Mouse (Mus musculus): ENCODE measurements around the gene Tgfb1. TPM values are rescaled to one million over a fixed set of nuclear protein-coding genes. Genes with fewer than 3 reads are reported as not detected.
A peak's percentile ranks its signal among the peaks of the same experiment; 100 is the strongest.
"Not testable (repeated sequence)": the region's sequence is repeated elsewhere in the genome, so short reads cannot be mapped to it uniquely, and the experiment has no call there.

Gene Tgfb1
- total RNA-seq, 2 experiments from 2014 or later = 34.3 to 261 TPM

DNA sequence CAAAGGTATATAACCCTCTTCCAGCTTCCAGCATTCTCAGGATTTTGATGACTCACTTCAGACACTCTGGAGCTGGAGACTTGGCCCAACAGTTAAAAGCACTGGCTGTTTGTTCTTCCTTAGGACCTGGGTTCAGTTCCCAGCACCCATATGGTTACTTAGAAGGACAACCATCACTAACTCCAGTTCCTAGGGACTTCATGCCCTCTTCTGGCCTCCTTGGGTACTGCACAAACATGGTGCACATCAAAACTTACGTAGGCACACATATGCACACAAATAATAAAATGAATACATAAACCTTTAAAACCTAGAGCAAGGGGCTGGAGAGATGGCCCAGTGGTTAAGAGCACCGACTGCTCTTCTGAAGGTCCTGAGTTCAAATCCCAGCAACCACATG is 15.5 kb downstream of the Tgfb1 start:
- no peak for ATAC-seq (replicated peaks; ENCODE audit: poor library complexity, severe bottlenecking)

GRCm38 (mm10) chr7:25703793-25704494 is 17.1 kb downstream of the Tgfb1 start:
- ATAC-seq (replicated peaks; ENCODE audit: poor library complexity, severe bottlenecking) = no peak

DNA sequence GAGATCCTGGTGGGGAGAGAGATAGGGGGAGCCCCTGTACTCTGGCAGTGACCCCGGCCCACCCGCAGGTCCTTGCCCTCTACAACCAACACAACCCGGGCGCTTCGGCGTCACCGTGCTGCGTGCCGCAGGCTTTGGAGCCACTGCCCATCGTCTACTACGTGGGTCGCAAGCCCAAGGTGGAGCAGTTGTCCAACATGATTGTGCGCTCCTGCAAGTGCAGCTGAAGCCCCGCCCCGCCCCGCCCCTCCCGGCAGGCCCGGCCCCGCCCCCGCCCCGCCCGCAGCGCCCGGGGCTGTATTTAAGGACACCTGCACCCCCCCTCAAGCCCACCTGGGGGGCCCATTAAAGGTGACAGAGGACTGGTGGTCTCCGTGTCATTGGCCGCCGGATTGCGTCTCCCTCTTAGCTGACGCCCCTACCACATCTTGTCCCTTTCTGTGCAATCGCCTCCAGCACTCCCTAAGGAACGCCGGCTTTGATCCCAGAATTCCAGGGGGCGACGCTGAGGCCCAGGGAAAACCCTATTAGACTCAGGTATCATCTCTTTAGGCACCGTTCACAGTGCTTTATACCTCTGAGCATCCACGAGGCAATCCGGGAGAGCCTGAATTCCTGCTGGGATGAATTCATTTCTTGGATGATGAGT is 18.0 kb downstream of the Tgfb1 start:
- ATAC-seq (replicated peaks; ENCODE audit: poor library complexity, severe bottlenecking) = no peak

GRCm38 (mm10) chr7:25705801-25706251 is 19.0 kb downstream of the Tgfb1 start:
- peak; percentile 11 for ATAC-seq (replicated peaks; ENCODE audit: poor library complexity, severe bottlenecking)

- ATAC-seq (replicated peaks; ENCODE audit: poor library complexity, severe bottlenecking) = peak; percentile 62
Measured at GRCm38 (mm10) chr7:25706578-25707170, 19.9 kb downstream of the Tgfb1 start.

DNA sequence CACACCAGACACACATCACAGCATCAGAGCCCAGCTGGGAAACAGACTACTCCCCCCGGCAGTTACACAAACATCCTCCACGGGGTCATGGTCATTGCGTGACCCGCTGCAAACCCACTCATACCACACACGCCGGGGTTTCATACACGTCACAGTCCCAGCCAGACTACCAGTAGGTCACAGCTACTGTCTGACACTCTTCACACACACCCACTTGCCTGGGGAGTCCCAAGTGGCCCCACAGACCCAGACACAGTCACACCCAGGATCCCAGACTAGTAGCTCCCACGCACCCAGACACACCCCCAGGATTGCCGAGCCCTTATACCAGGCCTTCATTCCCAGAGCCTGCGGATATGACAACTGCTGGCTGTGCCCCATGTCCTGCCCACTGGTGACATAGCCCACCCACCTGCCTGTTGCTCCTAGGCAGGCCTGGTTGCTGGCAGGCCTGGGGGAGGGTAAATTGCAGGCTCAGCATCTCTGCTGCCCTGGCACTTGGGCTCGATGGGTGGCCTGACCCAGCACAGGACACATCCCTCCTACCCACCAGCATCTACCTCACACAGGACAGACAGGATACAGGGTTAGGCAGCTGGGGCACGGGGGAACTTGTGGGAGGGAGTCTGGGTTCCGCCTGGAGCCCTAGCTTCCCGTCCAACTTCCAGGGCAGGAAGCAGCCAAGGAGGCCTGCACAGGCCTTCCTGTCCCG is 20.9 kb downstream of the Tgfb1 start:
- ATAC-seq (replicated peaks; ENCODE audit: poor library complexity, severe bottlenecking) = peak; percentile 21

DNA sequence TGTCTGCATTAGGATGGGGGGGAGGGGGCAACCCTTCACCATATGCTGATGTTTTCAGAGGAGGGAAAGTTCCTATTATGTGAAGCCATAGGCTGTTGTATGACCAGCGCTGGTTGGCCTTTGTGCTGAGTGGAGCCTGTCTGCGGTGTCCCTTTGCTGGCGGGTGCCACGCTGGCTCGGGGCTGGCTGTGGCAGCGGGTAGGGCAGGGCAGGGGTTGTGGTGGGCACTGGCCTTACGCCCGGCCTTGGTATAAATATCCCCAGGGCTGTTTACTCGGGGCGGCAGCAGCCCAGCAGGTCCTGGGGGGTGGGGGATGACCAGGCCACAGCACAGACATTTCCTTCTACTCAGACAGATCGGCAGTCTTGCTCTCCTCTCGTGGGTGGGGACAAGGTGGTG is 23.2 kb downstream of the Tgfb1 start:
- ATAC-seq (replicated peaks; ENCODE audit: poor library complexity, severe bottlenecking) = no peak

DNA sequence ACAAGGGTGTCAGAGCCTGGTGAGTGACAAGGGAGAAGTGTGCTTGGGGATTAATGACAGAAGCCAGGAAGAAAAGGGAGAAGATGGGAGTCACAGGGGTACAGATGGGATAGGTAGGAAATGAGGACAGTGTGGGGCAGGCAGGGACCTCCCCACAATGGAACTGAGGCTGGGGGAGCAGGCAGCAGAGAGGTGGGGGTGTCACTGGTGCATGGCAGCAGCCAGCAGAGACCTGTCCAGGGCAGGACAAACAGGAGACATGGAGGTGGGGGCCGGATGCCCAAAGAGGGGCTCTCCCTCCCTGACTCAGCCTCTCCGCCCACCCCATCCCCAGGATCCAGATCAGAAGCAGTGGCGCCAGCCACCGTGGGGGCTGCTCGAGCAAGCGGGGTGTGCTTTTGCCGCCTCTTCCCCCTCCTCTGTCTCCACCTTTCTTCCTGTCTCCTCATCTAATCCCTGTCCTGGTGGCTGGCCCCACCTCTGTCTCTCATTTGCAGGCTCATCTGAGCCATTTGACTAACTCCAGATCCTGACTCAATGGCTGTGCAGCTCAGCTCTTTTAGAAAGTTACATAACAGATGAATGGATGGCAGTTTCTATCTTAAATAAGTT is 23.8 kb downstream of the Tgfb1 start:
- ATAC-seq (replicated peaks; ENCODE audit: poor library complexity, severe bottlenecking) = no peak

- no peak for ATAC-seq (replicated peaks; ENCODE audit: poor library complexity, severe bottlenecking)
Measured at GRCm38 (mm10) chr7:25711165-25711564, 24.4 kb downstream of the Tgfb1 start.

- ATAC-seq (replicated peaks; ENCODE audit: poor library complexity, severe bottlenecking) = peak; percentile 60
Measured at GRCm38 (mm10) chr7:25711731-25712197, 25.0 kb downstream of the Tgfb1 start.

DNA sequence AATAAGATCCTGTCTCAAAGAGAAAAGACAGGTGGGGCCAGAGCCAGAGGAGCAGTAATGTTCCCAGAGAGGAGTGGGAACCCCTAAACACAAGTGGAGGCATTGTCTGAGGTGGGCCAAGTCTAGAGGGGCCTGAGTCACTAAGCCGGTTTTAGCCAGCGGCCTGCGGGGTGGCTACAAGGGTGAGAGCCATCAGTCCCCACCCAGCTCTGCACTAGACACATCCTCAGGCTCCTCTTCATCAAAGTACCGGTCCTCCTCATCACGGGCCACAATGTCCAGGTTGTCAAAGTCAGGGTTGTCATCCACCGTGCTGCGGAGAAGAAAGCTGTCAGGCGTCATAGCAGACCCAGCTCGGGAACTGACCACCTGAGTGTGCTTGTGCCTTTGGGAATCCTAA is 26.0 kb downstream of the Tgfb1 start:
- no peak for ATAC-seq (replicated peaks; ENCODE audit: poor library complexity, severe bottlenecking)

DNA sequence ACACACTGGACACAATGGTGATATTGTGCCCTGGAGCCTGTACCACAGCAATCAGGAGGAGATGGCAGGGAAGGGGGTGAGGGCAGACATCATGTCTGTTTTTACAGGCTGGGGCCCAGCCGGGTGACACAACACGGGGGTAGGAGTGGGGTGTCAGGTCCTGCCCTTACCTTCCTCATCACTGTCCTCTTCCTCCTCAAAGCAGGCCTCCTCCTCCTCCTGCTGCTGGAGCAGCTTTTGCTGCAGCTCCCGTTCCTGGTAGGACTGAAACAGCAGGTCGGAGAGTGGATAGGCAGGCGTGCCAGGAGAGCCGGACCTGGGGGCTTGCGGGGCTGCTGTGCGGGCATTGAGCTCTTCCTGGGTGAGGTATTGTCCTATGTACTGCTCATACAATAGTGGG is 27.8 kb downstream of the Tgfb1 start:
- ATAC-seq (replicated peaks; ENCODE audit: poor library complexity, severe bottlenecking) = no peak

GRCm38 (mm10) chr7:25715731-25716271 is 29.0 kb downstream of the Tgfb1 start:
- no peak for ATAC-seq (replicated peaks; ENCODE audit: poor library complexity, severe bottlenecking)

DNA sequence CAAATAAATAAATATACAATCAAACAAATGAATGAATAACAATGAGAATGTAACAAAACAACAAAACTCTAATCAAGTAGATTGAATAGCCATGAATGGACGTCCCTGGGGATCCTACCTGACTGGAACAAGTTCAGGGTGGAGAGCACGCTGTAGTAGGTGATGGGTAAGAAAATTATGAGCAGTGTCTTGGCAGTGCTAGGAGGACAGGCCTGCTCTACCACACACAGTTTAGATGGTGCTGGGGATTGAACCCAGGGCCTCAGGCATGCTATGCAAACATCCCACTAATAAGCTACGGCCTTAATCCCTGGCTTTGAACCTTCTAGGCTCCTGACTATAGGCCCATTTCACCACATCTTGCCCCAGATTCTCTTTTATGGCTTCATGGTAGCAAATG is 30.7 kb downstream of the Tgfb1 start:
- no peak for ATAC-seq (replicated peaks; ENCODE audit: poor library complexity, severe bottlenecking)

DNA sequence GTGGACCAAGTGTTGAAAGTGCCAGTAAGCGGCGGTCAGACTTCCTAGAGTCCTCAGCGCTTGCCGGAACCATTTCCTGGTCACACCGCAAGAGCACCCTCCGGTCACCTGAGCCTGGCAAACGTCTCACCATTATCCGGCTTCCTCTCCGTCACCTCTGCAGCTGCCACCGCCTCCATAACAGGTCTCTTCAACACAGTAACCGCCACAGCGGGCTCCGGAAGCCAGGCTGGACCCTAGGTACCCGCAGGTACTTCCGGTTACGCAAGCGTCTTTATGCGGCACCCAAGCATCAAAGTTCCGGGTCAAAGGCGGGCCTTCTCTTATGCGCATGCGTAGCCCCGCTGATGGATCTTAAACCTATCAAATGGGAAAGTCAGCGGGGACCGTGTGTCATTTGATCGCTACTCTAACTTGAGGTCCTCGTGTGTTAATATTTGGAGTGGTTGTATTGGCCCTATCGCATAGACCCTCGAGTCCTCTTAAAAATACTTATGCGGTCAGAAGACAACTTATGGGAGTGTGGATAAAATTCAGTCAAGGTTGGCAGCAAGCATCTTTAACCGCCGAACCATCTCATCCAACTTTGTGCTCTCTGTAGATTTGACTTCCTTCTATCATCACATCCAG is 32.1 kb downstream of the Tgfb1 start, which contains the start of gene Ccdc97:
Gene Ccdc97, minus strand, starts transcription at position 301 of the 630 bp plus-strand sequence.
- ATAC-seq (replicated peaks; ENCODE audit: poor library complexity, severe bottlenecking) = peak; percentile 82

DNA sequence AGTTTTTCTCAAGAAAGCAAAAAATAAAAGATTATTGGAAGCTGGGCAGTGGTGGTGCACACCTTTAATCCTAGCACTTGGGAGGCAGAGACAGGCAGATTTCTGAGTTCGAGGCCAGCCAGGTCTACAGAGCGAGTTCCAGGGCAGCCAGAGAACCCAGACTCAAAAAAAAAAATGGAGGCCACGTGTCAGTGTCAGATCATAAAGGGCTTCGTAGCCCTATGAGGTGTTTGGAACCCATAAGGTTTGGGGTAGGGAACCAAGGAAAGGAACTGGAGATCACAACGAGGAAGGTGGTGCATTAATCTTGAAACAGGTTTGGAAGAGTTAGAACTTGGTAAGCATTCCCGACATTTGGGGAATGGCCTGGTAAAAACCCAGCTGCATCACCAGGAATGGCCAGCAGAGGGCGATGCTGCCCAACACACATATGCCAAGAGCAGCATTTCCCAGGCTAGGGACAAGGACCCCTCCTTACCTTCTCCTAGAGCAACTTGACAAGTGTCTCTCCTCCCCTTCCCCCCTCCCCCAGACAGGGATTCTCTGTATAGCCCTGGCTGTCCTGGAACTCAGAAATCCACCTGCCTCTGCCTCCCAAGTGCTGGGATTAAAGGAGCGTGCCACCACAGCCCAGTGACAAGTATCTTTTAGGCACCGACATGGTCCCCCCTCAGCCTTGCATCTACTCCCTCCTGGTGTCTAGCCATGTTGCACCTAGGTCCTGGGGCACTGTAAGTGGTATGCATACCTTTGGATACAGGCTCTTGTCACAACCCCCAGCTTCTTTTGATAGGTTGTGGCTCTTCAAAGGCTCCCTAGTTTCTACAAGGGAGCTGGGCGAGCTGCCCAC is 33.2 kb downstream of the Tgfb1 start:
- peak; percentile 26 for ATAC-seq (replicated peaks; ENCODE audit: poor library complexity, severe bottlenecking)

- no peak for ATAC-seq (replicated peaks; ENCODE audit: poor library complexity, severe bottlenecking)
Measured at GRCm38 (mm10) chr7:25720760-25721159, 34.0 kb downstream of the Tgfb1 start.

- not testable (repeated sequence) for ATAC-seq (replicated peaks; ENCODE audit: poor library complexity, severe bottlenecking)
Measured at GRCm38 (mm10) chr7:25721776-25722175, 35.0 kb downstream of the Tgfb1 start.

DNA sequence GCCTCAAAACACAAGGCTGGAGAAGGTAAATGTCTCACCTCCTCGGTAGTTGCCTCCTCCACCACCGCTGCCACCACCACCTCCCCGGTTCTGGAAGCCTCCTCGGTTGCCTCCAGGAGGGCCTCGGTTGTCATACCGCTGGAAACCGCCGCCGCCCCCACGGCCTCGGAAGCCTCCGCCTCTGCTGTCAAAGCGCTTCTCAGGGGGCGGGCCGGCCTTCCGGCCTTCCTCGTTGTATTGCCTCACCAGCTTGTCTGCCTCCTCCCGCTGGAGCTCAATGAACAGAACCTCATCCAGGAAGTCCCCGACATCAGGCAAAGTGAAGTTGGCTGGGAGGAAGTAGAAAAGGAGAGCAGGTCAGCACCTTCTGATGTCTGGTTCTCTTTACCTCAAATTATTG is 39.1 kb downstream of the Tgfb1 start:
- peak; percentile 28; the same call in 1 of the 2 replicates for ATAC-seq (replicated peaks; ENCODE audit: poor library complexity, severe bottlenecking)
